Mouse (Mus musculus) bone marrow macrophage, adult 2 months (primary cell): ENCODE results near the gene Pnmal1. TPM values are rescaled to one million over a fixed set of nuclear protein-coding genes. Genes with fewer than 3 reads are reported as not detected.

ENCODE experiments used
- H3K27ac ChIP-seq: 2 replicates; pipeline ENCODE4 v1.5.1; 2012; ENCODE audit warnings: low read depth, low read length; ENCODE audit not compliant: insufficient read depth
- H3K4me1 ChIP-seq: 2 replicates; pipeline ENCODE4 v1.6.1; 2012; ENCODE audit warnings: low read length; ENCODE audit not compliant: control insufficient read depth, insufficient read depth
- H3K4me3 ChIP-seq: 2 replicates; pipeline ENCODE4 v1.5.1; 2012; ENCODE audit warnings: mild to moderate bottlenecking, low read length, moderate library complexity; ENCODE audit not compliant: insufficient read depth
- CTCF ChIP-seq: IDR thresholded peaks from 2 replicates; pipeline ENCODE4 v1.5.1; 2012; ENCODE audit warnings: low read depth, mild to moderate bottlenecking, low read length, moderate library complexity
- POLR2A ChIP-seq: IDR thresholded peaks from 2 replicates; pipeline ENCODE4 v1.6.1; 2012; ENCODE audit warnings: mild to moderate bottlenecking, low read depth, low read length, borderline replicate concordance
- polyA plus RNA-seq: library from polyadenylated mRNA; stranded (reverse); fragments of >200 nt; gene quantifications from 2 replicates; pipeline ENCODE4 v1.2.4, GENCODE M21; 2012; ENCODE audit not compliant: missing spikeins, insufficient read depth, insufficient read length

Gene Pnmal1
- polyA plus RNA-seq, 1 experiment: not detected

DNA sequence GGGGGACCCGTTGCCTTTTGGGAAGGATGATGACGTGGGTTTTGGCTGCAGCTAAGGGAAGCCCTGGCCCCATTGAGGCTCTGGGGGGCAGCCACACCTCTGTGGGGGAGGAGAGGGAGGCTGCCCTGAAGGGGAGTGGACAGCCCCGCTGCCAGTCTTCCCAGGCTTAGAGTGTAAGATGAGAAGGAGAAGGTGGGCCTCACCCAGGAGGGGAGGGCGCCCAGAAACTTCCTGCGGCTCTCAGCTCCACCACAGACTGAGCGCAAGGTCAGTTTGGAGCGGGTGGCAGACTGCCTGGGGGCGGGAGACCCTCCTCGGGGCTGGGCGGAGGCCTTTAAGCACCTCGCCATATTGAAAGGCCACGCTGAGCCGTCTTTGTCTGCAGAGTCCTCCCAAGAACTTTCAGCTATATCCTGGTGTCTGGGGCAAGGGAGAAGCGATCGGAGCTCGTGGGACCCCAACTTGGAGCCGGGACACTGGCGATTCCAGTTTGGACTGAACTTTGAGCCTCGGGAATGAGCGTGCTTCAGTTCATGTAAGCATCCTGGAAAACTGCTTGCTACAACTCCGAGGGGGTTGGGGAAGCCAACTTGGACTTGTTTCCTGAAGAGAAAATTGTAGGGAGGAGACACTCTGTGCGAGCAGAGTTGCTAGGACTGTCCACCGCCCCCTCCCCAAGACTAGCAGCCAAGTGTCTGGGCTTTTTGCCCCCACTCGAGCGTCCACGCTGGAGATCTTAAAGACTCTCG is 34.3 kb downstream of the Pnmal1 start:
- Histone ChIP-seq H3K4me3 (no peak overlapping the region), H3K27ac (no peak overlapping the region), H3K4me1 (no peaks in the 10 kb centered on the region)
- TF ChIP-seq CTCF: no peak
- no peak for TF ChIP-seq POLR2A

- TF ChIP-seq POLR2A: no peak
- no peak for TF ChIP-seq CTCF
- no peak overlapping the region for H3K27ac ChIP-seq
- no peak overlapping the region for H3K4me3 ChIP-seq
- no peaks in the 10 kb centered on the region for H3K4me1 ChIP-seq
Measured at GRCm38 (mm10) chr7:16994400-16994799, 34.9 kb downstream of the Pnmal1 start.

- TF ChIP-seq POLR2A (no peak), CTCF (no peak)
- Histone ChIP-seq H3K4me1 (no peaks in the 10 kb centered on the region), H3K27ac (no peak overlapping the region), H3K4me3 (no peak overlapping the region)
Measured at GRCm38 (mm10) chr7:16995345-16995744, 35.9 kb downstream of the Pnmal1 start.

- H3K4me3 ChIP-seq: no peak overlapping the region
- no peak overlapping the region for H3K27ac ChIP-seq
- peaks cover 15% of the 10 kb centered on the region for H3K4me1 ChIP-seq
- no peak for TF ChIP-seq CTCF
- no peak for TF ChIP-seq POLR2A
Measured at GRCm38 (mm10) chr7:16999233-16999632, 39.8 kb downstream of the Pnmal1 start.

DNA sequence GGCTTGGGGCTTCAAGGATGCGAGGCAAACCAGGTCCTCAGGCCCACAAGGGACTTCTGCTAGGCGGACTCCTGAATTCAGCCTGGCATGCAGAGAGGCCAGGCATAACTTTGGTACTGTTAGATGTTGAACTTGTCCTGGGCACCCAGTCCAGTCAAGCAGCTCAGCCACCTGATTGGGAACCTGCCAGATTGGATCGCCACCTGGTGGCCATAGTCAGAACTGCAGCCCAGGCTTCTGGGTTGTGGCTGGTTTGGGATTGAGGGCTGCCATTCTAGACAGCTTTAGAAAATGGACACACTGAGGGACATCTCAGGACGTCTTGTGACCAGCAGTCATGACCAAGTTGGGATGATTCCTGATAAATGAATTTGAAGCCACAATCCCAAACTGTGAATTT is 40.2 kb downstream of the Pnmal1 start:
- no peak overlapping the region for H3K4me3 ChIP-seq
- no peak overlapping the region for H3K27ac ChIP-seq
- TF ChIP-seq POLR2A (no peak), CTCF (peak; percentile 95)
- H3K4me1 ChIP-seq: peaks cover 15% of the 10 kb centered on the region

DNA sequence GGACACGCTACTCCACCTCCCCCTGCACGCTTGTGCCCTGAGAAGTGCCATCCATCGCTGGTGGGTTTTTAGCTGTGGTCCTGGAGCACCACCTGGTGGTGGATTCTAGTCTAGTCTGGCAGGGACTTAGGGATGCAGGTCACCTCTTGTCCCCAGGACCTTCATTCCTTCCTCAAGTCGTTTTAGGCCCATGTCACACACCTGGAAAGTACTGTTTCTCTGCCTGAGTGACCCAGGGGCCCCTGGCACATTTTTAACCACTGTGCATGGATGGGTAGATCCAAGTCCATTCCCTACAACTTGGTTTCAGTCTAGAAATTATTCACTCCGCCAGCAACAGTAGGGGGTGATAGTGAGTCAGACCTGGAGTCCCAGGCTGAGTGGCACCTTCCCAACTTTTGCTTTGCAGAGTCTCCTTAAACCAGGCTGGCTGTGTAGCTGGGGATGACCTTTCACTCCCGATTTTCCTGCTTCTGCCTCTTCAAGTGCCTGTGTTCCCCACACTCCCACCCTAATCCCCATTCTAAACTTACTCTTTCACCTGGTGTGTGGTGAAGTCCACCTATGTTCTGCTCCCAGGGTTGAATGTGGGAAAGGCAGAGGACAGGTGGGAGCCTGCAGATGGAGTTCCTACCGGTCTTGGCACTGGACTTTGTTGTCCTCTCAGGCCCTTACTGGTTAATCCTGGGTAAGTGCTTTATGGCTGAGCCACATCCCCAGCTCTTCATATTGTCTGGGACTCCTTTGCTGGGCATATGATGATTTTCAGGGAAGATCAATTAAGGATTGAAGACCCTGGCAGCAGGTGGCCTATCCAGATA is 43.1 kb downstream of the Pnmal1 start:
- Histone ChIP-seq H3K4me3 (no peak overlapping the region), H3K27ac (no peak overlapping the region; the same call in 1 of the 2 replicates), H3K4me1 (peaks cover 15% of the 10 kb centered on the region)
- TF ChIP-seq POLR2A: no peak
- peak; percentile 67 for TF ChIP-seq CTCF

DNA sequence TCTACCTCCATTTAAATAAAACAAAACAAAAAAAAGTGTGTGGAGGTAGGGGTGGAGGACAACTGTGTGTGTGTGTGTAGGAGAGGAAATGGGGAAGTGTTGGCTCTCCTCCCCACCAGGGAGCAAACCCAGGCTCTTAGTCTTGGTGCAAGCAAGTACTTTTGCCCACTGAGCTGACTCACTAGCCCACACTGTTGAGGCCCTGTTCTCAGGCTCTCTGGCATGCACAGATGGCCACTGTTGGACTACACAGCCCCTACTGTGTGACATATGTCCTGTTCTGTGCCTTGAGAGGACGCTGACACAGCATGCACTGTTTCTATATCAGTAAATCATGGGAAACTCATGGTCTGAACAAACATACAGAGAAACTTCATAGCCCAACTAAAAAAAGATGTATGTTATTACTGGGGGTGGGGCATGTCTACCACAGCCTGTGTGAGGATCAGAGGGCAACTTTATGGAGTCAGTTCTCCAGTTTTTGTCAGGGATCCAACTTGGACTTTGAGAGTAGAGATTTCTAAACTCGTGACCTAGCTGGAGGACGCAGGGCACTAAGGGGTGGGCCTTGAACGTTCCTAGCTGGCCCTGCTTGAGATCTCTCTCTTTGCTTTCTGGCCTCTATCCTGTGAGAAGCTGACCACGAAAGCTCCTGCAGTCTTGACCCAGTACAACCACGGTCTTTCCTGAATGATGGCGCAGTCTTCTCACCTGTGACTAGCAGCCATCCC is 43.9 kb downstream of the Pnmal1 start:
- TF ChIP-seq POLR2A (no peak), CTCF (no peak)
- Histone ChIP-seq H3K27ac (peak overlapping the region; percentile 55), H3K4me3 (no peak overlapping the region), H3K4me1 (peaks cover 15% of the 10 kb centered on the region)

- TF ChIP-seq POLR2A (no peak), CTCF (no peak)
- Histone ChIP-seq H3K27ac (no peak overlapping the region), H3K4me1 (peaks cover 15% of the 10 kb centered on the region), H3K4me3 (no peak overlapping the region)
Measured at GRCm38 (mm10) chr7:17004716-17005115, 45.2 kb downstream of the Pnmal1 start.

DNA sequence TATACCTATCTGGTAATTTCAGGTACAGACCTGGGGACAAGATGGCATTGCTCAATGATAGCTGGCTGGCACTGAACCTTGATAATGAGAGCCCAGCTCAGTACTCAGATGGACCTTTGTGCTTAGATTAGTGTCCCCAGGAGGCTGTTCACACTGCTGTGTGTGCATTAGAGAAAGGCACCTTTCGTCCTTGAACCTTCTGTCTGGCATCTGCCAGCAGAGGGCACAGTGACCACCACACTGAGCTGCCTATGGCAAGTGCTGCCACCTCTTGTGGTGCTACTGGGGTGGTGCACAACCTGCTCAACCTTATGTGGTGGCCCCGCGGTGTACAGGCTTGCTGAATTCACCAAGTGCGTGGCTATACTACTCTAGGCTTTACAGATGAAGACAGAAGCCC is 47.8 kb downstream of the Pnmal1 start:
- Histone ChIP-seq H3K4me3 (no peak overlapping the region), H3K27ac (no peak overlapping the region), H3K4me1 (peaks cover 15% of the 10 kb centered on the region)
- TF ChIP-seq CTCF: no peak
- no peak for TF ChIP-seq POLR2A
